Mouse (Mus musculus): Measurements from ENCODE around the gene Gm867. TPM values are rescaled to one million over a fixed set of nuclear protein-coding genes. Genes with fewer than 3 reads are reported as not detected.

The Gm867 gene
- 0.28 TPM in 1 of 2 replicates, not detected in the other for polyA plus RNA-seq (2015; fragmentation: Nextera tagmentation; extraction: Ambion mirVana)

DNA sequence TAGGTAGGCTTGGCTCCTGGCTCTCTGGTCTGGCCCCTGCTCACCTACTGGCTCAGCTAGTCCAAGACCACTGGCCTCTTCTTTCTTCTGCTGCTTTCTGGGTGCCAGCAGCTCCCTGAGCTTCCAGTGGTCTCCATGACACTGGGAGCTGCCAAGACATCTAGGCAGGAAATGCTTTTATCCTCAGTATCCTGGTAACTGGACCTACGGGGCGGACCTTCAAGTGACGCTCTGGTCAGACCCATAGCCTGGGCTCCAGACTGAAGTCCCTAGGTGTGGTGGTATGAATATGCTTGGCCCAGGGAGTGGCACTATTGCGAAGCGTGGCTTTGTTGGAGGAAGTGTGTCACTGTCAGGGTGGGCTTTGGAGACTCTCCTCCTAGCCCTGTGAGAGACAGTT lies at the start of gene Gm867:
Gene Gm867, minus strand, starts transcription at position 153 of the 400 bp plus-strand sequence.
- no peaks in the 10 kb centered on the region for H3K36me3 ChIP-seq
- peaks cover 17% of the 10 kb centered on the region for H3K4me1 ChIP-seq
- H3K27ac ChIP-seq (replicated peaks): no peak within 1 kb of the TSS
- no peak within 1 kb of the TSS for H3K4me2 ChIP-seq (replicated peaks)
- H3K9me3 ChIP-seq: no peaks in the 10 kb centered on the region
- H3K4me3 ChIP-seq: no peak within 1 kb of the TSS
- H3K9ac ChIP-seq (replicated peaks): no peak within 1 kb of the TSS
- H3K27me3 ChIP-seq: peaks cover 4% of the 10 kb centered on the region; the same call in 1 of the 2 replicates
- ATAC-seq (replicated peaks): no peak
- WGBS: 81% methylated on average over 5 of the region's 5 CpGs

DNA sequence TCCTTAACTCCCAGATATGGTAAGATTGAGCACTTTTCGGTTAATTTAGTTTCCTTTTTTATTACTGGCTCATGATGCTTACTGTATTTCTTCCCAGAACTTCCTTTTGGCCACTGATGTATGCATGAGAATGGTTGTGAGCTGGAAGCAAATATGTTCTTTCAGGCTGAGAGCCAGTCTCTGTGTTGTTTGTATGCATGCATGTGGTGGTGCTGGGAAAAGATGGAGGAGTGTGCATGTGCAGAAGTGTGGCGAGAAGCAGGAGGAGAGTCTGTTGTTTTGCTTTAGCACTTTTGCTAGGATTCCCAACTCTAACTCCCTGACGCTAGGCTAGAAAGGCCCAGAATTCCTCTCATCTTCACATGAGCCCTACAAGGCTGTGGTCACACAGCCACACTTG lies 39.0 kb upstream of the Gm867 start:
- Histone ChIP-seq H3K36me3 (no peaks in the 10 kb centered on the region), H3K27ac (replicated peaks) (no peak overlapping the region), H3K9ac (replicated peaks) (no peak overlapping the region), H3K27me3 (no peaks in the 10 kb centered on the region), H3K4me2 (replicated peaks) (no peak overlapping the region), H3K9me3 (no peaks in the 10 kb centered on the region), H3K4me1 (peaks cover 4% of the 10 kb centered on the region), H3K4me3 (no peak overlapping the region)
- ATAC-seq (replicated peaks): peak; percentile 71; the same call in 1 of the 2 replicates
- WGBS: 69% methylated on average over 3 of the region's 3 CpGs

- no peak for ATAC-seq (replicated peaks)
- no peak overlapping the region for H3K4me2 ChIP-seq (replicated peaks)
- H3K9me3 ChIP-seq: no peaks in the 10 kb centered on the region
- H3K36me3 ChIP-seq: no peaks in the 10 kb centered on the region
- H3K4me1 ChIP-seq: peaks cover 4% of the 10 kb centered on the region
- no peak overlapping the region for H3K9ac ChIP-seq (replicated peaks)
- H3K27ac ChIP-seq (replicated peaks): no peak overlapping the region
- H3K27me3 ChIP-seq: no peaks in the 10 kb centered on the region
- 50% methylated on average over 5 of the region's 5 CpGs for WGBS
- H3K4me3 ChIP-seq: no peak overlapping the region
These were observed 38.3 kb upstream of the Gm867 start for GRCm38 (mm10) chr10:75978835-75979157.

- no peak overlapping the region for H3K4me2 ChIP-seq (replicated peaks)
- peaks cover 4% of the 10 kb centered on the region for H3K4me1 ChIP-seq
- no peaks in the 10 kb centered on the region for H3K36me3 ChIP-seq
- WGBS: 40% methylated on average over 10 of the region's 10 CpGs
- no peak overlapping the region for H3K27ac ChIP-seq (replicated peaks)
- no peaks in the 10 kb centered on the region for H3K9me3 ChIP-seq
- no peak for ATAC-seq (replicated peaks)
- no peak overlapping the region for H3K9ac ChIP-seq (replicated peaks)
- no peaks in the 10 kb centered on the region for H3K27me3 ChIP-seq
- no peak overlapping the region for H3K4me3 ChIP-seq
These were observed 37.8 kb upstream of the Gm867 start for GRCm38 (mm10) chr10:75978119-75978834.

- H3K4me3 ChIP-seq: no peak overlapping the region
- no peaks in the 10 kb centered on the region for H3K36me3 ChIP-seq
- WGBS: 72% methylated on average over 5 of the region's 5 CpGs
- no peak overlapping the region for H3K9ac ChIP-seq (replicated peaks)
- H3K27ac ChIP-seq (replicated peaks): no peak overlapping the region
- no peak overlapping the region for H3K4me2 ChIP-seq (replicated peaks)
- H3K27me3 ChIP-seq: no peaks in the 10 kb centered on the region
- ATAC-seq (replicated peaks): no peak
- H3K4me1 ChIP-seq: peaks cover 4% of the 10 kb centered on the region
- no peaks in the 10 kb centered on the region for H3K9me3 ChIP-seq
These were observed 34.7 kb upstream of the Gm867 start for GRCm38 (mm10) chr10:75975216-75975615.

DNA sequence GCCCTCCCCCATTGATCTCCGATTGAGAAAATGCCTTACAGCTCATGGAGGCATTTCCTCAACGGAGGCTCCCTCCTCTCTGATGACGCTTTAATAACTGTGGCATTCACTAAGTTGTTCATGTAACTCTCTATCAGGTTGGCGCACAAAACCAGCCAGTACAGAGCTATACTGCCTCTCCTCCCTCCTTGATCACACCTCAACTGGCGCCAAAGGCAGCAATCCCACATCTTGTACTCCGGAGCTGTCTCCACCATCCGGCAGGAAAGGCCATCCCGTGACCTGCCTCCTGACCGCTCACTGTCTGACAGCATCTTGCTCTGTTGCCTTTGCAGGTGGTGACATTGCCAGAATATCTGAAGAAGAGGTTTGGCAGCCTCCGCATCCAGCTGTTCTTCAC lies 33.4 kb upstream of the Gm867 start:
- Histone ChIP-seq H3K36me3 (no peaks in the 10 kb centered on the region), H3K4me2 (replicated peaks) (no peak overlapping the region), H3K4me3 (no peak overlapping the region), H3K4me1 (peaks cover 4% of the 10 kb centered on the region), H3K27me3 (no peaks in the 10 kb centered on the region), H3K9ac (replicated peaks) (no peak overlapping the region), H3K9me3 (no peaks in the 10 kb centered on the region), H3K27ac (replicated peaks) (no peak overlapping the region)
- 90% methylated on average over 10 of the region's 10 CpGs for WGBS
- no peak for ATAC-seq (replicated peaks)

GRCm38 (mm10) chr10:75954381-75954811 lies 13.9 kb upstream of the Gm867 start, which contains the start of gene Gm5134:
Gene Gm5134 (plus strand): TSS chr10:75954514.
- no peak within 1 kb of the TSS for H3K27ac ChIP-seq (replicated peaks)
- peaks cover 11% of the 10 kb centered on the region for H3K4me1 ChIP-seq
- 0 out of 2 replicates have a peak, but pooled peaks have one; percentile 18 for ATAC-seq (replicated peaks)
- no peaks in the 10 kb centered on the region for H3K9me3 ChIP-seq
- WGBS: 30% methylated on average over 20 of the region's 20 CpGs
- H3K9ac ChIP-seq (replicated peaks): no peak within 1 kb of the TSS
- H3K4me3 ChIP-seq: peak within 1 kb of the TSS; percentile 15
- peaks cover 14% of the 10 kb centered on the region; the same call in 1 of the 2 replicates for H3K27me3 ChIP-seq
- peak within 1 kb of the TSS; percentile 32 for H3K4me2 ChIP-seq (replicated peaks)
- no peaks in the 10 kb centered on the region for H3K36me3 ChIP-seq

DNA sequence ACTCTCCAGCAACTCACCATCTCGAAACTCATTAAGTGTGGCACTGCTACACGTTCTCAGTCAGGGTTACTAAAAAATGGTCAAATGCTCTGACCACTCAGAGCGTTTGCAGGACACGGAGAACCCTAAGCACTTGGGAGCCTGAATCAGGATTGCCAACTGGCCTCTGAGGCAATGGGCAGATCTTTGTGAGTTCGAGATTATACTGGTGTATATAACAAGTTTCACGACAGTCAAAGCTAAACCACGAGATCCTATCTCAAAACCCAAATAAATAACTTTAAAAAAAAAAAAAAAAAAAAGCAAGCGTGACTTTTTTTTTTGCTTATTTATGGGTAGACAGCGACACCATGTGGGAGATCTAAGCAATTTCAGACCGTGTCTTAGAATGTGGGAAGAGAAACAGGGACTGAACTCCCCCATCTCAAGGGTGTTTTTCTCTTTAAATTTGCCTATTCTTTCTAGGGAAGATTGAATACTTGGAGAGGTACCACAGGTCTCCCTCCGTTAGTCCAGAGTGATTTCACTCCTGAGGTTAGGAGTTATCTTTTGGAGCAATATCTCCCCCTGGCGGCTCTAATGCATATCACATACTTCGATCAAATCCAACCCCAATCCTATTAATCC lies 11.1 kb upstream of the Gm867 start:
- WGBS: 3% methylated on average over 13 of the region's 13 CpGs
- Histone ChIP-seq H3K4me2 (replicated peaks) (peak overlapping the region; percentile 78), H3K27ac (replicated peaks) (no peak overlapping the region), H3K4me1 (peaks cover 11% of the 10 kb centered on the region), H3K27me3 (peaks cover 14% of the 10 kb centered on the region; the same call in 1 of the 2 replicates), H3K36me3 (no peaks in the 10 kb centered on the region), H3K9ac (replicated peaks) (peak overlapping the region; percentile 40), H3K4me3 (peak overlapping the region; percentile 39), H3K9me3 (no peaks in the 10 kb centered on the region)
- peak; percentile 26; the same call in 1 of the 2 replicates for ATAC-seq (replicated peaks)

- Histone ChIP-seq H3K27me3 (peaks cover 14% of the 10 kb centered on the region; the same call in 1 of the 2 replicates), H3K4me3 (peak overlapping the region; percentile 39), H3K9ac (replicated peaks) (peak overlapping the region; percentile 40), H3K9me3 (no peaks in the 10 kb centered on the region), H3K36me3 (no peaks in the 10 kb centered on the region), H3K4me1 (peaks cover 11% of the 10 kb centered on the region), H3K4me2 (replicated peaks) (peak overlapping the region; percentile 78), H3K27ac (replicated peaks) (no peak overlapping the region)
- peak; percentile 57 for ATAC-seq (replicated peaks)
- WGBS: 3% methylated on average over 23 of the region's 23 CpGs
These were observed 10.3 kb upstream of the Gm867 start for GRCm38 (mm10) chr10:75950791-75951210.

- Histone ChIP-seq H3K27me3 (peaks cover 14% of the 10 kb centered on the region; the same call in 1 of the 2 replicates), H3K9me3 (no peaks in the 10 kb centered on the region), H3K27ac (replicated peaks) (no peak overlapping the region), H3K36me3 (no peaks in the 10 kb centered on the region), H3K4me3 (no peak overlapping the region), H3K4me1 (peaks cover 13% of the 10 kb centered on the region), H3K9ac (replicated peaks) (no peak overlapping the region), H3K4me2 (replicated peaks) (no peak overlapping the region)
- no peak for ATAC-seq (replicated peaks)
- 85% methylated on average over 22 of the region's 22 CpGs for WGBS
These were observed 8.9 kb upstream of the Gm867 start for GRCm38 (mm10) chr10:75949053-75950045.

DNA sequence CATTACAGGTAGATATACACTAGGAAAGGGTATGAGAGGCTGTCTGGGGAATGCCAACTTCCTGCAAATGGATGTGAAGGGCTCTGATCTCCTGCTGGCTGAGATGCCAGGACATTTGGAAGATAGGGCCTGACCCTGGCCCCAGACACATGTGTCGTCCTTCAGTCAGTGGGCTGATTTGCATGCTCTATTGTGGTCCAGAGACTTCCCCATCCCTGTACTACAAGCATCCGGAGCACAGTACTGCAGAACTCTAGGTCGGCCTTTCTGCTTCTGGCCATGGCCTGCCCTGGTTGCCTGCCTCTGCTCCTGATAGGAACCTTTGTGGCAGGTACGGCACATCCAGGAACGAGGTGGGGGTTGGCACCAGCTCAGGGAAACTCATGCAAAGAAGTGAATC lies 7.6 kb upstream of the Gm867 start:
- 80% methylated on average over 5 of the region's 5 CpGs for WGBS
- no peak overlapping the region for H3K4me2 ChIP-seq (replicated peaks)
- no peak overlapping the region for H3K27ac ChIP-seq (replicated peaks)
- no peaks in the 10 kb centered on the region for H3K9me3 ChIP-seq
- no peak for ATAC-seq (replicated peaks)
- H3K4me3 ChIP-seq: no peak overlapping the region
- H3K4me1 ChIP-seq: peaks cover 20% of the 10 kb centered on the region
- no peak overlapping the region for H3K9ac ChIP-seq (replicated peaks)
- peaks cover 10% of the 10 kb centered on the region; the same call in 1 of the 2 replicates for H3K27me3 ChIP-seq
- H3K36me3 ChIP-seq: no peaks in the 10 kb centered on the region
